Mouse (Mus musculus): Measurements from ENCODE around the gene Olfr324. TPM values are rescaled to one million over a fixed set of nuclear protein-coding genes. Genes with fewer than 3 reads are reported as not detected.

Gene Olfr324
- polyA plus RNA-seq (2015; fragmentation: Nextera tagmentation; extraction: Ambion mirVana), result not detected in 2 replicates

GRCm38 (mm10) chr11:58594814-58595213 lies at the start of gene Olfr324:
Gene Olfr324, plus strand, starts transcription at chr11:58595114.
- Histone ChIP-seq H3K27ac (ENCODE audit: low read depth, low read length) (no peak within 1 kb of the TSS), H3K36me3 (ENCODE audit: control insufficient read depth, insufficient read depth) (no peaks in the 10 kb centered on the region), H3K9me3 (ENCODE audit: control insufficient read depth) (no peaks in the 10 kb centered on the region), H3K4me1 (replicated peaks; ENCODE audit: control insufficient read depth, insufficient read depth, low read length) (no peaks in the 10 kb centered on the region), H3K9ac (ENCODE audit: low read depth, low read length) (no peak within 1 kb of the TSS), H3K4me3 (ENCODE audit: low read depth, low read length) (no peak within 1 kb of the TSS), H3K27me3 (replicated peaks; ENCODE audit: control insufficient read depth, insufficient read depth, low read length) (peaks cover 41% of the 10 kb centered on the region), H3K4me2 (replicated peaks; ENCODE audit: low read depth) (no peak within 1 kb of the TSS)
- no peak for TF ChIP-seq CTCF (IDR thresholded peaks at IDR 0.05; ENCODE audit: low read depth)
- 82% methylated on average over 6 of the region's 6 CpGs for WGBS
- no peak for ATAC-seq

- no peaks in the 10 kb centered on the region for H3K4me1 ChIP-seq (replicated peaks; ENCODE audit: control insufficient read depth, insufficient read depth, low read length)
- H3K4me3 ChIP-seq (ENCODE audit: low read depth, low read length), result no peak within 1 kb of the TSS
- no peak within 1 kb of the TSS for H3K4me2 ChIP-seq (replicated peaks; ENCODE audit: low read depth)
- TF ChIP-seq CTCF (IDR thresholded peaks at IDR 0.05; ENCODE audit: low read depth), result no peak
- no peaks in the 10 kb centered on the region for H3K36me3 ChIP-seq (ENCODE audit: control insufficient read depth, insufficient read depth)
- H3K27ac ChIP-seq (ENCODE audit: low read depth, low read length), result no peak within 1 kb of the TSS
- 72% methylated on average over 5 of the region's 5 CpGs for WGBS
- H3K27me3 ChIP-seq (replicated peaks; ENCODE audit: control insufficient read depth, insufficient read depth, low read length), result 0 out of 2 replicates have a peak, but pooled peaks cover 2% of the 10 kb centered on the region
- ATAC-seq, result no peak
- no peaks in the 10 kb centered on the region for H3K9me3 ChIP-seq (ENCODE audit: control insufficient read depth)
- no peak within 1 kb of the TSS for H3K9ac ChIP-seq (ENCODE audit: low read depth, low read length)
These were observed 48.6 kb upstream of the Olfr324 start, which contains the start of gene Olfr329-ps for GRCm38 (mm10) chr11:58546322-58546721. Gene Olfr329-ps, minus strand, starts transcription at chr11:58546422.

- H3K36me3 ChIP-seq (ENCODE audit: control insufficient read depth, insufficient read depth), result no peaks in the 10 kb centered on the region
- no peak for TF ChIP-seq CTCF (IDR thresholded peaks at IDR 0.05; ENCODE audit: low read depth)
- ATAC-seq, result no peak
- peaks cover 10% of the 10 kb centered on the region; the same call in 1 of the 2 replicates for H3K27me3 ChIP-seq (replicated peaks; ENCODE audit: control insufficient read depth, insufficient read depth, low read length)
- no peaks in the 10 kb centered on the region for H3K4me1 ChIP-seq (replicated peaks; ENCODE audit: control insufficient read depth, insufficient read depth, low read length)
- WGBS, result 88% methylated on average over 1 of the region's 1 CpGs
- no peak within 1 kb of the TSS for H3K4me2 ChIP-seq (replicated peaks; ENCODE audit: low read depth)
- H3K4me3 ChIP-seq (ENCODE audit: low read depth, low read length), result no peak within 1 kb of the TSS
- H3K9ac ChIP-seq (ENCODE audit: low read depth, low read length), result no peak within 1 kb of the TSS
- H3K9me3 ChIP-seq (ENCODE audit: control insufficient read depth), result no peaks in the 10 kb centered on the region
- H3K27ac ChIP-seq (ENCODE audit: low read depth, low read length), result no peak within 1 kb of the TSS
These were observed 39.4 kb upstream of the Olfr324 start, which contains the start of gene Olfr328 for GRCm38 (mm10) chr11:58555536-58555935. Gene Olfr328, minus strand, starts transcription at chr11:58555636.

- 67% methylated on average over 5 of the region's 5 CpGs for WGBS
- H3K4me2 ChIP-seq (replicated peaks; ENCODE audit: low read depth), result no peak within 1 kb of the TSS
- H3K27ac ChIP-seq (ENCODE audit: low read depth, low read length), result no peak within 1 kb of the TSS
- H3K9me3 ChIP-seq (ENCODE audit: control insufficient read depth), result no peaks in the 10 kb centered on the region
- H3K4me1 ChIP-seq (replicated peaks; ENCODE audit: control insufficient read depth, insufficient read depth, low read length), result no peaks in the 10 kb centered on the region
- no peak for ATAC-seq
- TF ChIP-seq CTCF (IDR thresholded peaks at IDR 0.05; ENCODE audit: low read depth), result no peak
- H3K9ac ChIP-seq (ENCODE audit: low read depth, low read length), result no peak within 1 kb of the TSS
- H3K4me3 ChIP-seq (ENCODE audit: low read depth, low read length), result no peak within 1 kb of the TSS
- H3K36me3 ChIP-seq (ENCODE audit: control insufficient read depth, insufficient read depth), result no peaks in the 10 kb centered on the region
- no peaks in the 10 kb centered on the region for H3K27me3 ChIP-seq (replicated peaks; ENCODE audit: control insufficient read depth, insufficient read depth, low read length)
These were observed 24.5 kb upstream of the Olfr324 start, which contains the start of gene Olfr224 for GRCm38 (mm10) chr11:58570405-58570804. Gene Olfr224, minus strand, starts transcription at chr11:58570553.

- no peak for ATAC-seq
- Histone ChIP-seq H3K4me2 (replicated peaks; ENCODE audit: low read depth) (no peak within 1 kb of the TSS), H3K27me3 (replicated peaks; ENCODE audit: control insufficient read depth, insufficient read depth, low read length) (peaks cover 7% of the 10 kb centered on the region; the same call in 1 of the 2 replicates), H3K9me3 (ENCODE audit: control insufficient read depth) (no peaks in the 10 kb centered on the region), H3K9ac (ENCODE audit: low read depth, low read length) (no peak within 1 kb of the TSS), H3K4me1 (replicated peaks; ENCODE audit: control insufficient read depth, insufficient read depth, low read length) (no peaks in the 10 kb centered on the region), H3K27ac (ENCODE audit: low read depth, low read length) (no peak within 1 kb of the TSS), H3K4me3 (ENCODE audit: low read depth, low read length) (no peak within 1 kb of the TSS), H3K36me3 (ENCODE audit: control insufficient read depth, insufficient read depth) (no peaks in the 10 kb centered on the region)
- no peak for TF ChIP-seq CTCF (IDR thresholded peaks at IDR 0.05; ENCODE audit: low read depth)
- WGBS, result 49% methylated on average over 1 of the region's 1 CpGs
These were observed 17.5 kb upstream of the Olfr324 start, which contains the start of gene Olfr325 for GRCm38 (mm10) chr11:58577430-58577829. Gene Olfr325, plus strand, starts transcription at chr11:58577730.

GRCm38 (mm10) chr11:58578636-58579035 lies 16.3 kb upstream of the Olfr324 start:
- no peak overlapping the region for H3K9ac ChIP-seq (ENCODE audit: low read depth, low read length)
- peaks cover 7% of the 10 kb centered on the region; the same call in 1 of the 2 replicates for H3K27me3 ChIP-seq (replicated peaks; ENCODE audit: control insufficient read depth, insufficient read depth, low read length)
- no peaks in the 10 kb centered on the region for H3K4me1 ChIP-seq (replicated peaks; ENCODE audit: control insufficient read depth, insufficient read depth, low read length)
- H3K36me3 ChIP-seq (ENCODE audit: control insufficient read depth, insufficient read depth), result no peaks in the 10 kb centered on the region
- ATAC-seq, result no peak
- no peak overlapping the region for H3K4me2 ChIP-seq (replicated peaks; ENCODE audit: low read depth)
- no peak overlapping the region for H3K27ac ChIP-seq (ENCODE audit: low read depth, low read length)
- no peaks in the 10 kb centered on the region for H3K9me3 ChIP-seq (ENCODE audit: control insufficient read depth)
- TF ChIP-seq CTCF (IDR thresholded peaks at IDR 0.05; ENCODE audit: low read depth), result no peak
- 80% methylated on average over 8 of the region's 8 CpGs for WGBS
- H3K4me3 ChIP-seq (ENCODE audit: low read depth, low read length), result no peak overlapping the region

Data from intestine, postnatal 0 days (tissue).